Mouse (Mus musculus) CD4-positive, CD25-positive, alpha-beta regulatory T cell, adult 4 months (primary cell): ENCODE measurements around the gene Ifnz. TPM values are rescaled to one million over a fixed set of nuclear protein-coding genes. Genes with fewer than 3 reads are reported as not detected.
A peak's percentile ranks its signal among the peaks of the same experiment; 100 is the strongest.
"Not testable (repeated sequence)": the region's sequence is repeated elsewhere in the genome, so short reads cannot be mapped to it uniquely, and the experiment has no call there.

Experiments used
- ATAC-seq: one replicate; pipeline ENCODE4 v1.8.0; 2017
- polyA plus RNA-seq, 2 experiments: library from polyadenylated mRNA; unstranded; fragments of 100-300 nt; shearing (Covaris generic); gene quantifications; one replicate each; pipeline ENCODE4 v1.2.1; 2017

Gene Ifnz
- under 1 TPM in 1 of 2 experiments, not detected in 1; 0.79 TPM for polyA plus RNA-seq

- not testable (repeated sequence) for ATAC-seq
Measured at GRCm38 (mm10) chr4:88781831-88782230, at the start of gene Ifnz. Gene Ifnz, plus strand, starts transcription at chr4:88782131.

- peak; percentile 75 for ATAC-seq
Measured at GRCm38 (mm10) chr4:88738480-88738879, 43.5 kb upstream of the Ifnz start.

GRCm38 (mm10) chr4:88739036-88739435, 42.9 kb upstream of the Ifnz start:
- no peak for ATAC-seq

GRCm38 (mm10) chr4:88741426-88741825, 40.5 kb upstream of the Ifnz start:
- no peak for ATAC-seq

GRCm38 (mm10) chr4:88742771-88743371, 39.1 kb upstream of the Ifnz start:
- peak; percentile 66 for ATAC-seq

- ATAC-seq = peak; percentile 38
Measured at GRCm38 (mm10) chr4:88744207-88744606, 37.7 kb upstream of the Ifnz start.

GRCm38 (mm10) chr4:88749926-88750325, 32.0 kb upstream of the Ifnz start:
- no peak for ATAC-seq

GRCm38 (mm10) chr4:88754818-88755340, 27.1 kb upstream of the Ifnz start, which contains the start of gene Gm13271:
Gene Gm13271, plus strand, starts transcription at chr4:88754868.
- not testable (repeated sequence) for ATAC-seq

GRCm38 (mm10) chr4:88756581-88757513, 25.1 kb upstream of the Ifnz start:
- ATAC-seq = not testable (repeated sequence)

GRCm38 (mm10) chr4:88757628-88758031, 24.3 kb upstream of the Ifnz start:
- peak; percentile 100 for ATAC-seq

- ATAC-seq = not testable (repeated sequence)
Measured at GRCm38 (mm10) chr4:88758751-88759150, 23.2 kb upstream of the Ifnz start.

- not testable (repeated sequence) for ATAC-seq
Measured at GRCm38 (mm10) chr4:88759610-88760268, 22.2 kb upstream of the Ifnz start, which contains the start of gene Gm13283. Gene Gm13283, plus strand, starts transcription at chr4:88760119.

GRCm38 (mm10) chr4:88760431-88760830, 21.5 kb upstream of the Ifnz start:
- not testable (repeated sequence) for ATAC-seq

- ATAC-seq = not testable (repeated sequence)
Measured at GRCm38 (mm10) chr4:88761776-88762175, 20.2 kb upstream of the Ifnz start.

GRCm38 (mm10) chr4:88762341-88762740, 19.6 kb upstream of the Ifnz start:
- ATAC-seq = not testable (repeated sequence)

- not testable (repeated sequence) for ATAC-seq
Measured at GRCm38 (mm10) chr4:88763384-88764018, 18.4 kb upstream of the Ifnz start.

- ATAC-seq = not testable (repeated sequence)
Measured at GRCm38 (mm10) chr4:88773534-88773933, 8.4 kb upstream of the Ifnz start, which contains the start of gene Gm13290. Gene Gm13290, plus strand, starts transcription at chr4:88773834.

GRCm38 (mm10) chr4:88776622-88777021, 5.3 kb upstream of the Ifnz start, which contains the start of gene Gm13289:
Gene Gm13289, plus strand, starts transcription at chr4:88776922.
- ATAC-seq = not testable (repeated sequence)

- not testable (repeated sequence) for ATAC-seq
Measured at GRCm38 (mm10) chr4:88779550-88779949, 2.4 kb upstream of the Ifnz start, which contains the start of gene Gm13272. Gene Gm13272, plus strand, starts transcription at chr4:88779850.

- not testable (repeated sequence) for ATAC-seq
Measured at GRCm38 (mm10) chr4:88780320-88780719, 1.6 kb upstream of the Ifnz start.

- not testable (repeated sequence) for ATAC-seq
Measured at GRCm38 (mm10) chr4:88782335-88782734, 404 bp downstream of the Ifnz start.

GRCm38 (mm10) chr4:88785409-88785808, 3.5 kb downstream of the Ifnz start, which contains the start of gene Gm13276:
Gene Gm13276, plus strand, starts transcription at chr4:88785709.
- ATAC-seq = not testable (repeated sequence)
